Mouse (Mus musculus) adrenal gland, postnatal 14 days (tissue): ENCODE measurements around the gene Smyd2. TPM values are rescaled to one million over a fixed set of nuclear protein-coding genes. Genes with fewer than 3 reads are reported as not detected.

Experiments used
- total RNA-seq: library from RNA; stranded (reverse); gene quantifications from 2 replicates; pipeline ENCODE4 v1.2.3, GENCODE M21; 2021

Smyd2 gene
- total RNA-seq, 1 experiment from 2014 or later: 64.7 TPM

Other genes with a start within 250 kb of the Smyd2 start
- gene Cenpf, start 234.3 kb downstream of the Smyd2 start, total RNA-seq: 13.1 and 13.9 TPM in 2 replicates
- gene Ptpn14, start 194.1 kb downstream of the Smyd2 start, total RNA-seq: 24.2 and 24.6 TPM in 2 replicates
- gene Prox1, start 248.4 kb upstream of the Smyd2 start, total RNA-seq: 29.3 and 34.5 TPM in 2 replicates